Mouse (Mus musculus): Measurements from ENCODE around the gene 0610010F05Rik. TPM values are rescaled to one million over a fixed set of nuclear protein-coding genes. Genes with fewer than 3 reads are reported as not detected.
"Not testable (repeated sequence)": the region's sequence is repeated elsewhere in the genome, so short reads cannot be mapped to it uniquely, and the experiment has no call there.

The 0610010F05Rik gene
- total and polyA plus RNA-seq, 2 experiments from 2014 or later, result 71.8 to 130 TPM

DNA sequence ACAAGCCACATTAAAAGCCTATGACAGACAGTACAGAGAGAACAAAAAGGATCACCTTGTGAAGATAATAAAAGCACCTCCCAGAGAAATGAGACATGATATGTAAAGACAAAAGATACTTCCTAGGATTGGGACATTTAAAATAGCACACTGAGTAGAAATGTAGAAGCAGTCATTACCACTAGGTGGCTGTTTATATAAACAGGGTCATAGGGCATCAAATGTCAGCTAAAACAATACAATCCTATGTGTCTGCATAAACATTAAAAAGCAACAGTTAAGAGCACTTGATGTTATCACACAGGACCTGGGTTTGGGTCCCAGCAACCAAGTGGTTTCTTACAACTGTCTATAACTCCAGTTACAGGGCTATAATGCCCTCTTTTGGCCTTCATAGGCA lies 2.8 kb downstream of the 0610010F05Rik start:
- peaks cover 6% of the 10 kb centered on the region; the same call in 1 of the 2 replicates for H3K36me3 ChIP-seq (ENCODE audit: insufficient read depth, low read length)
- no peaks in the 10 kb centered on the region for H3K27me3 ChIP-seq (ENCODE audit: insufficient read depth, low read length)
- H3K9ac ChIP-seq (replicated peaks; ENCODE audit: low read length, poor library complexity, severe bottlenecking), result no peak overlapping the region
- no peak overlapping the region for H3K4me3 ChIP-seq (ENCODE audit: low read depth, low read length)
- TF ChIP-seq CTCF (IDR thresholded peaks at IDR 0.05), result peak; percentile 45
- DNase-seq (ENCODE audit: low spot score), result no peak
- no peaks in the 10 kb centered on the region for H3K9me3 ChIP-seq (ENCODE audit: low read length)
- H3K27ac ChIP-seq (ENCODE audit: low read depth, low read length), result no peak overlapping the region
- H3K4me2 ChIP-seq (ENCODE audit: low read depth, low read length, poor library complexity, severe bottlenecking), result no peak overlapping the region
- ATAC-seq (ENCODE audit: low FRiP score), result no peak
- no peaks in the 10 kb centered on the region for H3K4me1 ChIP-seq (ENCODE audit: insufficient read depth, low read length)

DNA sequence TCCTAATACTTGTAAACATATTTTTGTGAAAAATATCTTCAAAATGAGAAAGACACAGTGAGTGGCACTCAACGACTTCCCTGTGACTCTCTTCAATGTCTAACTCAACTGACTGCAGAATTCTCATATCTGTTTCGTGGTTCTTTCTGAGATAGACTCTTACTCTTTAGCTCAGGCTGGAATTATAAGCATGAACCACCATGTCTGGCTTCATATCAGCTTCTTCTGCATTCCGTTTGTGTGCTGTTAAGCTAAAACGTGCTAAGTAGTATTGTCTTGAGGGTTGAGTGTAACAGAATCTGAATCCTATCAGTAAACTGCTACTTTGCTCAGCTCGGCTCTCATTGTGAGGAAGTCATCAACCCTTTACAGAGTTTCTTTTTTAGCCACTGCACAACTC lies 14.4 kb downstream of the 0610010F05Rik start:
- no peak overlapping the region for H3K4me2 ChIP-seq (ENCODE audit: low read depth, low read length, poor library complexity, severe bottlenecking)
- no peaks in the 10 kb centered on the region for H3K4me1 ChIP-seq (ENCODE audit: insufficient read depth, low read length)
- no peak overlapping the region for H3K9ac ChIP-seq (replicated peaks; ENCODE audit: low read length, poor library complexity, severe bottlenecking)
- no peak overlapping the region for H3K27ac ChIP-seq (ENCODE audit: low read depth, low read length)
- DNase-seq (ENCODE audit: low spot score), result no peak
- TF ChIP-seq CTCF (IDR thresholded peaks at IDR 0.05), result no peak
- peaks cover 8% of the 10 kb centered on the region; the same call in 1 of the 2 replicates for H3K36me3 ChIP-seq (ENCODE audit: insufficient read depth, low read length)
- no peaks in the 10 kb centered on the region for H3K27me3 ChIP-seq (ENCODE audit: insufficient read depth, low read length)
- ATAC-seq (ENCODE audit: low FRiP score), result no peak
- H3K9me3 ChIP-seq (ENCODE audit: low read length), result no peaks in the 10 kb centered on the region
- H3K4me3 ChIP-seq (ENCODE audit: low read depth, low read length), result no peak overlapping the region
- 85% methylated on average over 5 of the region's 5 CpGs for WGBS

DNA sequence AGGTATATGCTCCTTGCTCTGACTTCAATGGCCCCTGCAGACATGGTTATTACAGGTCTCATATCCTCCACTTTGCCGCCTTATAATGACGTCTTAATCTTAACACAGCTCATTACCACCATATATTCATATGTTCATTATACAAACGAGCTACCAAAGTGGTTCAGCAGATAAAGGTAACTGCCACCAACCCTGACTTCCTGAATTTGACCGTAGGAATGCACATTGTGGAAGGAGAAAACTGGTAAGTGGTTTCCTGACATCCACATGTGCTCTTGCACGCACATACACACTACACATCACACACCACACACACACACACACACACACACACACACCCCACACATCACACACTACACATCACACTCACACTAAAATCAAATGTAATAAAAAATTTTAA lies 18.9 kb downstream of the 0610010F05Rik start:
- WGBS, result 90% methylated on average over 5 of the region's 5 CpGs
- Histone ChIP-seq H3K27me3 (ENCODE audit: insufficient read depth, low read length) (no peaks in the 10 kb centered on the region), H3K4me3 (ENCODE audit: low read depth, low read length) (no peak overlapping the region), H3K4me2 (ENCODE audit: low read depth, low read length, poor library complexity, severe bottlenecking) (no peak overlapping the region), H3K9me3 (ENCODE audit: low read length) (no peaks in the 10 kb centered on the region), H3K9ac (replicated peaks; ENCODE audit: low read length, poor library complexity, severe bottlenecking) (no peak overlapping the region), H3K4me1 (ENCODE audit: insufficient read depth, low read length) (no peaks in the 10 kb centered on the region), H3K36me3 (ENCODE audit: insufficient read depth, low read length) (peaks cover 10% of the 10 kb centered on the region), H3K27ac (ENCODE audit: low read depth, low read length) (no peak overlapping the region)
- DNase-seq (ENCODE audit: low spot score) (no peak), ATAC-seq (ENCODE audit: low FRiP score) (no peak)
- no peak for TF ChIP-seq CTCF (IDR thresholded peaks at IDR 0.05)

DNA sequence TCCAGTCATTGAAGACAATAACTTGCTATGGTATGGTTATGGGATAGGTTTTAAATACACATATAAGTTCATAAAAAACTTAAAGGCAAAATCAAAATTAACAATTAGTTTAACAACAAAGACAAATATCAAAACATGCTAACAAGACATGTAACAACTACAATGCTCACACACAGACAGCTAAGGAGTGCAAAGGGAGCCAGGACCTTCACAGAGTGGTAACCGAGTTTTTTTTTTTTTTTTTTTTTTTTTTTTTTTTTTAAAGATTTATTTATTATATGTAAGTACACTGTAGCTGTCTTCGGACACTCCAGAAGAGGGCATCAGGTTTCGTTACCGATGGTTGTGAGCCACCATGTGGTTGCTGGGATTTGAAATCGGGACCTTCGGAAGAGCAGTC lies 26.1 kb downstream of the 0610010F05Rik start:
- H3K4me3 ChIP-seq (ENCODE audit: low read depth, low read length); H3K4me2 ChIP-seq (ENCODE audit: low read depth, low read length, poor library complexity, severe bottlenecking); H3K9ac ChIP-seq (replicated peaks; ENCODE audit: low read length, poor library complexity, severe bottlenecking); H3K9me3 ChIP-seq (ENCODE audit: low read length); ATAC-seq (ENCODE audit: low FRiP score); H3K4me1 ChIP-seq (ENCODE audit: insufficient read depth, low read length); H3K27ac ChIP-seq (ENCODE audit: low read depth, low read length); H3K27me3 ChIP-seq (ENCODE audit: insufficient read depth, low read length); DNase-seq (ENCODE audit: low spot score): not testable (repeated sequence)
- WGBS, result 91% methylated on average over 6 of the region's 6 CpGs
- peaks cover 20% of the 10 kb centered on the region for H3K36me3 ChIP-seq (ENCODE audit: insufficient read depth, low read length)

DNA sequence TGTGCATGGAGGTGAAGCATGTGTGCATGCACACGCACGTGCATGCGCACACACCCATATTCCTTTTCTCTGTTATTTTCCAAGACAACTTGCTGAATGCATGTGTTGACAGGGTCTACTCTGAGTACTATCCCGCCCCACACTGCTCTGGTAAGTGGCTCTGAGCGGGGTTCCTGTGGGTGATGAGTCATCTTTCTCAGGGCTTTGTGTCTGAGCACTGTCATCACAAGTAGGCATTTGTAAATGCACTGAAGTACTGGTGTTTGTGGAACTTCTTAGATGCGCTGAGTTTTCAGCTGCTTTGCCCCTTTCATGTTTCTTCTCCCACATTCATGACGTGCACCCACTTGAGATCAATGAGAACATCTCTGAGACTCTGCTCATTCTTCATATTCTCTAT lies 63.3 kb downstream of the 0610010F05Rik start:
- Histone ChIP-seq H3K4me3 (ENCODE audit: low read depth, low read length) (no peak overlapping the region), H3K27me3 (ENCODE audit: insufficient read depth, low read length) (no peaks in the 10 kb centered on the region), H3K36me3 (ENCODE audit: insufficient read depth, low read length) (peaks cover 33% of the 10 kb centered on the region), H3K9ac (replicated peaks; ENCODE audit: low read length, poor library complexity, severe bottlenecking) (no peak overlapping the region), H3K4me1 (ENCODE audit: insufficient read depth, low read length) (no peaks in the 10 kb centered on the region), H3K4me2 (ENCODE audit: low read depth, low read length, poor library complexity, severe bottlenecking) (no peak overlapping the region), H3K27ac (ENCODE audit: low read depth, low read length) (no peak overlapping the region), H3K9me3 (ENCODE audit: low read length) (no peaks in the 10 kb centered on the region)
- DNase-seq (ENCODE audit: low spot score) (no peak), ATAC-seq (ENCODE audit: low FRiP score) (no peak)
- TF ChIP-seq CTCF (IDR thresholded peaks at IDR 0.05), result no peak
- WGBS, result 94% methylated on average over 7 of the region's 7 CpGs

DNA sequence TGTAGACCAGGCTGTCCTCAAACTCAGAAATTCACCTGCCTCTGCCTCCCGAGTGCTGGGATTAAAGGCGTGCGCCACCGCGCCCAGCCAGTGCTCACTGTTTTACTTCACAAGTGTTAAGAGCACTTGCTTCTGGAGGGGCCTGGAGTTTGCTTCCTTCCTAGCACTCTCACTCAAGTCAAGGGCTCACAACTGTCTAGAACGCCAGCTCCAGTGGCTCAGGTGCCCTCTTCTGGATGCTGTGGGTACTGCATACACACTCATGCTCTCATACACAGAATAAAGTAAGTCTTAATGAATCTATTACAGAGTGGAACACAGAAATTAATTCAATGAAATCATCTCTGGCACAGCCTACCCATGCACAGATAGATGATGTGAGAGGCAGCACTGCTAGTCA lies 67.7 kb downstream of the 0610010F05Rik start:
- no peaks in the 10 kb centered on the region for H3K9me3 ChIP-seq (ENCODE audit: low read length)
- H3K9ac ChIP-seq (replicated peaks; ENCODE audit: low read length, poor library complexity, severe bottlenecking), result no peak overlapping the region
- 45% methylated on average over 6 of the region's 6 CpGs for WGBS
- DNase-seq (ENCODE audit: low spot score) (peak; percentile 71), ATAC-seq (ENCODE audit: low FRiP score) (peak; percentile 80)
- H3K27me3 ChIP-seq (ENCODE audit: insufficient read depth, low read length), result no peaks in the 10 kb centered on the region
- no peak overlapping the region for H3K27ac ChIP-seq (ENCODE audit: low read depth, low read length)
- H3K4me3 ChIP-seq (ENCODE audit: low read depth, low read length), result no peak overlapping the region
- TF ChIP-seq CTCF (IDR thresholded peaks at IDR 0.05), result peak; percentile 86
- H3K36me3 ChIP-seq (ENCODE audit: insufficient read depth, low read length), result peaks cover 26% of the 10 kb centered on the region
- H3K4me2 ChIP-seq (ENCODE audit: low read depth, low read length, poor library complexity, severe bottlenecking), result no peak overlapping the region
- H3K4me1 ChIP-seq (ENCODE audit: insufficient read depth, low read length), result no peaks in the 10 kb centered on the region
